Mouse (Mus musculus): ENCODE measurements around the gene Fut8. TPM values are rescaled to one million over a fixed set of nuclear protein-coding genes. Genes with fewer than 3 reads are reported as not detected.

Gene Fut8
- total RNA-seq (2017), result 188 and 193 TPM in 2 replicates

GRCm38 (mm10) chr12:77237950-77238530 lies at the start of gene Fut8:
Fut8 (plus strand) TSS chr12:77238125.
- ATAC-seq (replicated peaks; ENCODE audit: low read depth, poor library complexity, severe bottlenecking), result peak; percentile 83

- no peak for ATAC-seq (replicated peaks; ENCODE audit: low read depth, poor library complexity, severe bottlenecking)
Observed at GRCm38 (mm10) chr12:77189161-77189560, 48.8 kb upstream of the Fut8 start.

- ATAC-seq (replicated peaks; ENCODE audit: low read depth, poor library complexity, severe bottlenecking), result no peak
Observed at GRCm38 (mm10) chr12:77189933-77190446, 47.9 kb upstream of the Fut8 start.

- ATAC-seq (replicated peaks; ENCODE audit: low read depth, poor library complexity, severe bottlenecking), result no peak
Observed at GRCm38 (mm10) chr12:77191478-77192271, 46.2 kb upstream of the Fut8 start.

GRCm38 (mm10) chr12:77192714-77193113 lies 45.2 kb upstream of the Fut8 start:
- no peak for ATAC-seq (replicated peaks; ENCODE audit: low read depth, poor library complexity, severe bottlenecking)

GRCm38 (mm10) chr12:77193225-77193716 lies 44.7 kb upstream of the Fut8 start:
- peak; percentile 56 for ATAC-seq (replicated peaks; ENCODE audit: low read depth, poor library complexity, severe bottlenecking)

GRCm38 (mm10) chr12:77195044-77195443 lies 42.9 kb upstream of the Fut8 start:
- 0 out of 2 replicates have a peak, but pooled peaks have one; percentile 17 for ATAC-seq (replicated peaks; ENCODE audit: low read depth, poor library complexity, severe bottlenecking)

GRCm38 (mm10) chr12:77196529-77197095 lies 41.3 kb upstream of the Fut8 start:
- no peak for ATAC-seq (replicated peaks; ENCODE audit: low read depth, poor library complexity, severe bottlenecking)

- ATAC-seq (replicated peaks; ENCODE audit: low read depth, poor library complexity, severe bottlenecking), result peak; percentile 39
Observed at GRCm38 (mm10) chr12:77197121-77197599, 40.8 kb upstream of the Fut8 start.

- peak; percentile 55 for ATAC-seq (replicated peaks; ENCODE audit: low read depth, poor library complexity, severe bottlenecking)
Observed at GRCm38 (mm10) chr12:77198253-77198652, 39.7 kb upstream of the Fut8 start.

- no peak for ATAC-seq (replicated peaks; ENCODE audit: low read depth, poor library complexity, severe bottlenecking)
Observed at GRCm38 (mm10) chr12:77201461-77202143, 36.3 kb upstream of the Fut8 start.

- ATAC-seq (replicated peaks; ENCODE audit: low read depth, poor library complexity, severe bottlenecking), result no peak
Observed at GRCm38 (mm10) chr12:77203136-77203535, 34.8 kb upstream of the Fut8 start.

- ATAC-seq (replicated peaks; ENCODE audit: low read depth, poor library complexity, severe bottlenecking), result no peak
Observed at GRCm38 (mm10) chr12:77206852-77207251, 31.1 kb upstream of the Fut8 start.

- ATAC-seq (replicated peaks; ENCODE audit: low read depth, poor library complexity, severe bottlenecking), result peak; percentile 70
Observed at GRCm38 (mm10) chr12:77208056-77208455, 29.9 kb upstream of the Fut8 start.

GRCm38 (mm10) chr12:77208576-77209180 lies 29.2 kb upstream of the Fut8 start:
- no peak for ATAC-seq (replicated peaks; ENCODE audit: low read depth, poor library complexity, severe bottlenecking)

- peak; percentile 36 for ATAC-seq (replicated peaks; ENCODE audit: low read depth, poor library complexity, severe bottlenecking)
Observed at GRCm38 (mm10) chr12:77211695-77212208, 26.2 kb upstream of the Fut8 start.

GRCm38 (mm10) chr12:77213896-77214564 lies 23.9 kb upstream of the Fut8 start:
- no peak for ATAC-seq (replicated peaks; ENCODE audit: low read depth, poor library complexity, severe bottlenecking)

GRCm38 (mm10) chr12:77214565-77214909 lies 23.4 kb upstream of the Fut8 start:
- no peak for ATAC-seq (replicated peaks; ENCODE audit: low read depth, poor library complexity, severe bottlenecking)

Data from common myeloid progenitor, adult 5-6 weeks (primary cell).